Mouse (Mus musculus): ENCODE results near the gene Madd. TPM values are rescaled to one million over a fixed set of nuclear protein-coding genes. Genes with fewer than 3 reads are reported as not detected.

The Madd gene
- polyA plus RNA-seq, 1 experiment from 2014 or later, result 47.3 TPM

- H3K27me3 ChIP-seq, result no peaks in the 10 kb centered on the region
- no peak overlapping the region for H3K9ac ChIP-seq
- WGBS, result 79% methylated on average over 5 of the region's 5 CpGs
- no peaks in the 10 kb centered on the region for H3K9me3 ChIP-seq
- ATAC-seq (ENCODE audit: low read depth), result no peak
- H3K4me1 ChIP-seq (replicated peaks), result no peaks in the 10 kb centered on the region
- no peak overlapping the region for H3K27ac ChIP-seq (replicated peaks)
- H3K4me2 ChIP-seq, result no peak overlapping the region
- H3K36me3 ChIP-seq, result peaks cover 76% of the 10 kb centered on the region
- H3K4me3 ChIP-seq, result no peak overlapping the region
These were observed 44.3 kb downstream of the Madd start for GRCm38 (mm10) chr2:91139311-91139710.

DNA sequence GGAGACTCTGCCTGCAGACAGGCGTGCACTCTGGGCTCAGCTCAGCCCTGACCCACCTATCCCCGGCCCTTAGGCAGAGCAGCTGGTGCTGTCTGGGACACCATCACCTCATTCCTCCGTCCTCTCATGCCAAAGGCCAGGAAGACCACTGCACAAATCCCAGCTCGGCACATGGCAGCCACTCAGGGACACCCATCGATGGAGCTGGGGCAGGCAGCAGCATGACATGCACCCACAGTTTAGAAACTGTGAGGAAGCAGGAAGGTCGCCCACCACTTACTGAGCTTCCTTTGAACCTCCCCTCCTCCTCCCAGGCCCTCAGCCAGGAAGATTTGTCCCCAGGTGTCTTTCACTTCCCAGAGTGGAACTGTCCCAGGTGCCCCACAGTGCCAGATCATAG is 46.2 kb downstream of the Madd start:
- H3K9ac ChIP-seq, result no peak overlapping the region
- no peaks in the 10 kb centered on the region for H3K27me3 ChIP-seq
- peaks cover 59% of the 10 kb centered on the region for H3K36me3 ChIP-seq
- H3K9me3 ChIP-seq, result no peaks in the 10 kb centered on the region
- H3K27ac ChIP-seq (replicated peaks), result no peak overlapping the region
- H3K4me1 ChIP-seq (replicated peaks), result no peaks in the 10 kb centered on the region
- ATAC-seq (ENCODE audit: low read depth), result no peak
- no peak overlapping the region for H3K4me2 ChIP-seq
- 81% methylated on average over 6 of the region's 6 CpGs for WGBS
- H3K4me3 ChIP-seq, result no peak overlapping the region

DNA sequence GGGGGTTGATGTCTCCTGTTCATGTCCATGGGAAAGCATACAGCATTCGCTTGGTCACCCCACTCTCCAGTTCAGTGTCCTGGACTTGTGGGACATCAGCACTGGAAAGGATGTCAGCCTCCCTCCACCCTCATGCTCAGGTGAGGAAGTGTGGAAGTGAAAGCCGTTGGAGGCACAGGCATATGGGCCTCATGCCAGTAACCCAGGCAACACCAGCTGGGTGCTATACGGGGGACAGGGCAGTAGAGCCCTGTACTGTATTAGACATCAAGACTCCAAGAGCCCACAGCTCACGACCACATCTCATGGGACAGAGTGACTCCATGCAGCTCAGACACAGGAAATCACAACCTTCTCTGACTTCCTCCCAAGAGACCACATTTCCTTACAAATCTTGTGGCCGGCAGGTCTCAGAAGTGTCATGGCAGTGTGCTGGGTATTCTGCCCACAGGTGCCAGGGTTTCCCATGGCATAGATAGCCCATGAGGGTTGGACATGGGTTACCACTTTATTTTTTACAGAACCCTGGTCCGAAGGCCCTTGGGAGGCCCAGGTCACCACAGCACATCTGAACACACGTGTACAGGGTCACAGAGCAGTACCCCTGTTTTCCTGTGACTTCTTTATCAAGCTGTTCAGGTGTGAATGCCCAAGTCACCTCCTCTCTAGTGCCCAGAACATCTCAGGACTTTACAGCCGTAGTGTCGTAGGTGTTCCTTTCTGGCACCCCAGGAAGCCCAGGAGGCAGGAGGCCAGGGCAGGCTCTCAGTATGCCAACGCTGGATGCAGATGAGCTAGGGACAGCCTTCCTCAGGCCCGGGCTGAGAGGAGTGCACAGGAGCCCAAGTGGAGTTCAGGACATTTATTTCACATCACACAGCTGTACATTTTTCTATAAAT is 46.9 kb downstream of the Madd start:
- WGBS, result 84% methylated on average over 11 of the region's 11 CpGs
- H3K36me3 ChIP-seq, result peaks cover 52% of the 10 kb centered on the region
- no peak for ATAC-seq (ENCODE audit: low read depth)

GRCm38 (mm10) chr2:91132035-91132434 is 51.6 kb downstream of the Madd start:
- Histone ChIP-seq H3K9ac (no peak overlapping the region), H3K4me3 (no peak overlapping the region), H3K27me3 (no peaks in the 10 kb centered on the region), H3K9me3 (no peaks in the 10 kb centered on the region), H3K27ac (replicated peaks) (no peak overlapping the region), H3K4me2 (no peak overlapping the region), H3K36me3 (peaks cover 7% of the 10 kb centered on the region), H3K4me1 (replicated peaks) (no peaks in the 10 kb centered on the region)
- WGBS, result 86% methylated on average over 3 of the region's 3 CpGs
- ATAC-seq (ENCODE audit: low read depth), result no peak

More for the DNA sequence above, 46.9 kb downstream of the Madd start:
- Histone ChIP-seq H3K4me1 (replicated peaks) (no peaks in the 10 kb centered on the region), H3K27me3 (no peaks in the 10 kb centered on the region), H3K9ac (no peak overlapping the region), H3K9me3 (no peaks in the 10 kb centered on the region), H3K27ac (replicated peaks) (no peak overlapping the region), H3K4me2 (no peak overlapping the region), H3K4me3 (no peak overlapping the region)

- 92% methylated on average over 15 of the region's 15 CpGs for WGBS
- Histone ChIP-seq H3K4me3 (no peak overlapping the region), H3K4me2 (no peak overlapping the region), H3K27me3 (no peaks in the 10 kb centered on the region), H3K36me3 (no peaks in the 10 kb centered on the region), H3K9me3 (no peaks in the 10 kb centered on the region), H3K27ac (replicated peaks) (no peak overlapping the region), H3K4me1 (replicated peaks) (no peaks in the 10 kb centered on the region), H3K9ac (no peak overlapping the region)
- ATAC-seq (ENCODE audit: low read depth), result no peak
These were observed 52.4 kb downstream of the Madd start for GRCm38 (mm10) chr2:91131251-91131650.

DNA sequence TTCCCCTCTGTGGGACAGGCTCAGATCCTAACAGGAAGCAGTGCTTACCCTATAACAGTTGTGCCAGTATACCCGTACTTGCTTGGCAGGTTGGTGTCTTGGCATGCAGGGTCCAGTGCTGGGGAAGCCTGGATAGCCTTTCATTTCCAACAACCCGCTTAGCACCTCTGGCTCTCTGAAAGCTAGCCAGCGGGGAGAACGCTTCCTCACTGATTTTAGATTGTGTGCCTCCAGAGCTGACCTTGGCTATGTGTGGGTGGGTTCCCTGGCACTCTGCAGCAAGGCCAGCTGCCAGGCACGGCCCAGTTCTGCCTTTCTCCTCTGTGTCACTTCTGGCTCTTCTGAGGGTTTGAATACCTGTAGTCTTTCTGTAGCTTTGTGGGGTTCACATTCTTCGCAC is 53.5 kb downstream of the Madd start:
- Histone ChIP-seq H3K9me3 (no peaks in the 10 kb centered on the region), H3K36me3 (no peaks in the 10 kb centered on the region), H3K4me2 (no peak overlapping the region), H3K4me1 (replicated peaks) (no peaks in the 10 kb centered on the region), H3K27me3 (no peaks in the 10 kb centered on the region), H3K27ac (replicated peaks) (no peak overlapping the region), H3K4me3 (no peak overlapping the region), H3K9ac (no peak overlapping the region)
- ATAC-seq (ENCODE audit: low read depth), result no peak
- WGBS, result 94% methylated on average over 6 of the region's 6 CpGs

GRCm38 (mm10) chr2:91128761-91129160 is 54.9 kb downstream of the Madd start:
- Histone ChIP-seq H3K4me2 (no peak overlapping the region), H3K4me1 (replicated peaks) (no peaks in the 10 kb centered on the region), H3K9me3 (no peaks in the 10 kb centered on the region), H3K27me3 (no peaks in the 10 kb centered on the region), H3K9ac (no peak overlapping the region), H3K36me3 (no peaks in the 10 kb centered on the region), H3K27ac (replicated peaks) (no peak overlapping the region), H3K4me3 (no peak overlapping the region)
- ATAC-seq (ENCODE audit: low read depth), result no peak
- 89% methylated on average over 5 of the region's 5 CpGs for WGBS

DNA sequence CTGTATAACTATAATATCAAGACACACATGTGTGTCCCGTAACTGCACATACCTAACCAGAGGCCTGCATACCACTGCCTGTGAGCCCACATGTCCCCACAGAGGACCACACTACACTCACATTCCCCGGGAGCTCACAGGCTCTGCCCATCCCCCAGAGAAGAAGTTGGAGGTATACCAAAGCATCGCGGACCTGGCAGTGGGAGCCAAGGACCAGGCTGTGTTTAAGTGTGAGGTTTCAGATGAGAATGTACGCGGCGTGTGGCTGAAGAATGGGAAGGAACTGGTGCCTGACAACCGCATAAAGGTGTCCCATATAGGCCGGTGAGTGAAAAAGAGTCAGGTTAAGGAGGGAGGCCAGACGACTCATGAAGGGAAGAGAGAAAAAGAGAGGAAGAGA is 58.5 kb downstream of the Madd start:
- no peak for ATAC-seq (ENCODE audit: low read depth)
- WGBS, result 85% methylated on average over 10 of the region's 10 CpGs
- Histone ChIP-seq H3K9me3 (no peaks in the 10 kb centered on the region), H3K4me3 (no peak overlapping the region), H3K36me3 (no peaks in the 10 kb centered on the region), H3K4me1 (replicated peaks) (no peaks in the 10 kb centered on the region), H3K27ac (replicated peaks) (no peak overlapping the region), H3K4me2 (no peak overlapping the region), H3K27me3 (no peaks in the 10 kb centered on the region; the same call in 1 of the 2 replicates), H3K9ac (no peak overlapping the region)

DNA sequence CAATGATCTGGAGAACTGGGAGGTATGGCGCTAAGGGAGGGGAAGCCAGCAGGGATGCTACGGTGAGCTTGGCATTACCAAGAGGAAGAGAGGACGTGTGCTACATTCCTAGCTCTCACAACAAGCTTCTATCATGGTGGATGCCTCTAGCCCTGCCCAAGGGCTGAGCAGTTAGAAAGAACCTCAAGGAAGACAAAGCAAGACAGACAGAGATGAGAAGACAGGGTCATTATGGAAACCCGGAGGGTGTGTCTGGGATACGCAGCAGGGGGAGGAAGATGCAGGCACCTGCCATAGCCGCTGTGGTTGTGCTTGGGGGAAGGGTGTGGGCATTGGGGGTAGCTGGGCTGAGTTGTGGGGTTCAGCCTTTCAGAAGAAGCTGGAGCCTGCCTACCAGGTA is 60.1 kb downstream of the Madd start:
- Histone ChIP-seq H3K9me3 (no peaks in the 10 kb centered on the region), H3K9ac (no peak overlapping the region), H3K4me3 (no peak overlapping the region), H3K27ac (replicated peaks) (no peak overlapping the region), H3K27me3 (no peaks in the 10 kb centered on the region; the same call in 1 of the 2 replicates), H3K36me3 (no peaks in the 10 kb centered on the region), H3K4me2 (no peak overlapping the region), H3K4me1 (replicated peaks) (no peaks in the 10 kb centered on the region)
- 85% methylated on average over 6 of the region's 6 CpGs for WGBS
- ATAC-seq (ENCODE audit: low read depth), result no peak

- Histone ChIP-seq H3K9me3 (no peaks in the 10 kb centered on the region), H3K4me2 (no peak overlapping the region), H3K9ac (no peak overlapping the region), H3K4me3 (no peak overlapping the region), H3K36me3 (no peaks in the 10 kb centered on the region), H3K27ac (replicated peaks) (no peak overlapping the region), H3K27me3 (no peaks in the 10 kb centered on the region; the same call in 1 of the 2 replicates), H3K4me1 (replicated peaks) (no peaks in the 10 kb centered on the region)
- 76% methylated on average over 8 of the region's 8 CpGs for WGBS
- no peak for ATAC-seq (ENCODE audit: low read depth)
These were observed 62.1 kb downstream of the Madd start for GRCm38 (mm10) chr2:91121497-91121896.

- Histone ChIP-seq H3K4me1 (replicated peaks) (no peaks in the 10 kb centered on the region), H3K27me3 (peaks cover 2% of the 10 kb centered on the region; the same call in 1 of the 2 replicates), H3K9ac (no peak overlapping the region), H3K4me3 (no peak overlapping the region), H3K9me3 (no peaks in the 10 kb centered on the region), H3K4me2 (no peak overlapping the region), H3K27ac (replicated peaks) (no peak overlapping the region), H3K36me3 (no peaks in the 10 kb centered on the region)
- WGBS, result 86% methylated on average over 6 of the region's 6 CpGs
- ATAC-seq (ENCODE audit: low read depth), result no peak
These were observed 62.6 kb downstream of the Madd start for GRCm38 (mm10) chr2:91121011-91121410.

DNA sequence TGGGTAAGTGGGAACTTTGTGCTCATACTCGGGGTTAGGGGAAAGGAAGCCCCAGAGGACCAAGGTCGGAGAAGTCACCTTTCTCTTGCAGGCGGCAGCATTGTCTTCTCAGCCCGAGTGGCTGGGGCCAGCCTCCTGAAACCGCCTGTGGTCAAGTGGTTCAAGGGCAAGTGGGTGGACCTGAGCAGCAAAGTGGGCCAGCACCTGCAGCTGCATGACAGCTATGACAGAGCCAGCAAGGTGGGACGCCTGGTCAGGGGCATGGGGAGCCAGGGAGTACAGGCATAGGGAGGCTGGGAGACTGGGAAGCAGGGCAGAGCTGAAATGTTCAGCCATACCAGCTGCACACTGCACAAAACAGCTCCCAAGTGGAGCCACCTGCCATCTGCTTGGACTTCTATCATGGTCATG is 63.4 kb downstream of the Madd start:
- H3K27ac ChIP-seq (replicated peaks), result no peak overlapping the region
- H3K36me3 ChIP-seq, result no peaks in the 10 kb centered on the region
- peaks cover 6% of the 10 kb centered on the region; the same call in 1 of the 2 replicates for H3K27me3 ChIP-seq
- no peaks in the 10 kb centered on the region for H3K9me3 ChIP-seq
- no peak overlapping the region for H3K4me2 ChIP-seq
- no peak overlapping the region for H3K9ac ChIP-seq
- 70% methylated on average over 6 of the region's 6 CpGs for whole genome bisulfite sequencing
- H3K4me1 ChIP-seq (replicated peaks), result peaks cover 4% of the 10 kb centered on the region
- H3K4me3 ChIP-seq, result no peak overlapping the region
- ATAC-seq (ENCODE audit: low read depth), result no peak

DNA sequence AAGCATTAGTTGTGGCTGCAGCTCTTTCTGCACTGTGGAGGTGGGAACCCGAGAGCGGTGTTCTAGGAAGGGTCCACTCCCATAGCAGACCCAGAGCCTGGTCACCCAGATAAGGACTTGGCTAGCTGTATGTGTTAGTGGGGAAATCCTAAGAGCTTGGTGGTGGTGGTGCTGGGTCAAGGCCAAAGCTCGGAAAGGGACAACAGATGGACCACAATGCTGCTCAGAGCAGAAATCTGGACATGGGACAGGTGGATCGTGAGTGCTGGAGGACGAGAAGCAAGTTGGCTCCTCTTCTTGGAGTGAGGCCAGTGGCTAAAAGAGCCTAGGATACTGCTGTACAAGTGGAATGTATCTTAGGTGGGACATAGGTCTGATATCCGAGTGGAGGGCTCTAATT is 64.1 kb downstream of the Madd start:
- peaks cover 6% of the 10 kb centered on the region; the same call in 1 of the 2 replicates for H3K27me3 ChIP-seq
- 88% methylated on average over 6 of the region's 6 CpGs for WGBS
- H3K4me3 ChIP-seq, result no peak overlapping the region
- no peaks in the 10 kb centered on the region for H3K9me3 ChIP-seq
- no peak overlapping the region for H3K9ac ChIP-seq
- H3K36me3 ChIP-seq, result no peaks in the 10 kb centered on the region
- peaks cover 8% of the 10 kb centered on the region for H3K4me1 ChIP-seq (replicated peaks)
- no peak overlapping the region for H3K27ac ChIP-seq (replicated peaks)
- ATAC-seq (ENCODE audit: low read depth), result no peak
- H3K4me2 ChIP-seq, result no peak overlapping the region
